Mouse (Mus musculus): Measurements from ENCODE around the gene Myb.

GRCm38 (mm10) chr10:21099515-21099914 is 61.3 kb downstream of the Myb start:
- TF ChIP-seq CTCF (IDR thresholded peaks at IDR 0.05; ENCODE audit: borderline replicate concordance, control insufficient read depth, extremely low read depth, insufficient read depth, low read length, poor library complexity) (no peak), POLR2A (IDR thresholded peaks at IDR 0.05; ENCODE audit: control insufficient read depth, extremely low read depth, insufficient read depth, low read length, poor library complexity) (no peak)

All from thymus, adult 2 months (tissue).